Mouse (Mus musculus): ENCODE results near the gene 2510009E07Rik.

- TF ChIP-seq POLR2A (IDR thresholded peaks at IDR 0.05; ENCODE audit: borderline replicate concordance, extremely low read depth, low read depth, low read length) (no peak), CTCF (IDR thresholded peaks at IDR 0.05; ENCODE audit: insufficient read depth, low read length) (no peak)
Observed at GRCm38 (mm10) chr16:21689141-21689540, 5.3 kb downstream of the 2510009E07Rik start.
